Mouse (Mus musculus): ENCODE measurements around the gene Fcrlb. TPM values are rescaled to one million over a fixed set of nuclear protein-coding genes. Genes with fewer than 3 reads are reported as not detected.
"Not testable (repeated sequence)": the region's sequence is repeated elsewhere in the genome, so short reads cannot be mapped to it uniquely, and the experiment has no call there.

The Fcrlb gene
- 0.12 TPM in 1 of 2 replicates, not detected in the other for polyA plus RNA-seq (2015; fragmentation: Nextera tagmentation; extraction: Ambion mirVana)

GRCm38 (mm10) chr1:170912891-170913615, at the start of gene Fcrlb:
Gene Fcrlb, minus strand, starts transcription at chr1:170912941.
- 62% methylated on average over 5 of the region's 5 CpGs for WGBS
- Histone ChIP-seq H3K9ac (no peak within 1 kb of the TSS), H3K9me3 (replicated peaks) (no peaks in the 10 kb centered on the region), H3K4me1 (peaks cover 7% of the 10 kb centered on the region), H3K4me2 (replicated peaks) (no peak within 1 kb of the TSS), H3K4me3 (replicated peaks) (no peak within 1 kb of the TSS), H3K36me3 (no peaks in the 10 kb centered on the region), H3K27ac (replicated peaks) (no peak within 1 kb of the TSS), H3K27me3 (peaks cover 16% of the 10 kb centered on the region)
- no peak for ATAC-seq (ENCODE audit: insufficient number of reproducible peaks, low FRiP score, low TSS enrichment, low read depth)

- Histone ChIP-seq H3K27ac (replicated peaks) (no peak overlapping the region), H3K4me3 (replicated peaks) (no peak overlapping the region), H3K4me2 (replicated peaks) (no peak overlapping the region), H3K9ac (no peak overlapping the region), H3K36me3 (no peaks in the 10 kb centered on the region), H3K27me3 (no peaks in the 10 kb centered on the region), H3K9me3 (replicated peaks) (no peaks in the 10 kb centered on the region), H3K4me1 (no peaks in the 10 kb centered on the region)
- no peak for ATAC-seq (ENCODE audit: insufficient number of reproducible peaks, low FRiP score, low TSS enrichment, low read depth)
- 72% methylated on average over 2 of the region's 2 CpGs for WGBS
Measured at GRCm38 (mm10) chr1:170962301-170962700, 49.6 kb upstream of the Fcrlb start.

- no peaks in the 10 kb centered on the region for H3K4me1 ChIP-seq
- no peaks in the 10 kb centered on the region for H3K9me3 ChIP-seq (replicated peaks)
- 80% methylated on average over 6 of the region's 6 CpGs for WGBS
- H3K27me3 ChIP-seq = no peaks in the 10 kb centered on the region
- ATAC-seq (ENCODE audit: insufficient number of reproducible peaks, low FRiP score, low TSS enrichment, low read depth) = no peak
- H3K36me3 ChIP-seq = no peaks in the 10 kb centered on the region
- no peak overlapping the region for H3K4me3 ChIP-seq (replicated peaks)
- H3K4me2 ChIP-seq (replicated peaks) = no peak overlapping the region
- no peak overlapping the region for H3K27ac ChIP-seq (replicated peaks)
- no peak overlapping the region for H3K9ac ChIP-seq
Measured at GRCm38 (mm10) chr1:170961101-170961500, 48.4 kb upstream of the Fcrlb start.

GRCm38 (mm10) chr1:170959791-170960190, 47.0 kb upstream of the Fcrlb start:
- H3K4me3 ChIP-seq (replicated peaks) = no peak overlapping the region
- WGBS = 67% methylated on average over 2 of the region's 2 CpGs
- H3K27me3 ChIP-seq = no peaks in the 10 kb centered on the region
- no peaks in the 10 kb centered on the region for H3K36me3 ChIP-seq
- no peak overlapping the region for H3K4me2 ChIP-seq (replicated peaks)
- H3K4me1 ChIP-seq = no peaks in the 10 kb centered on the region
- H3K9ac ChIP-seq = no peak overlapping the region
- H3K27ac ChIP-seq (replicated peaks) = no peak overlapping the region
- ATAC-seq (ENCODE audit: insufficient number of reproducible peaks, low FRiP score, low TSS enrichment, low read depth) = no peak
- no peaks in the 10 kb centered on the region for H3K9me3 ChIP-seq (replicated peaks)

- no peak for ATAC-seq (ENCODE audit: insufficient number of reproducible peaks, low FRiP score, low TSS enrichment, low read depth)
- Histone ChIP-seq H3K36me3 (no peaks in the 10 kb centered on the region), H3K4me2 (replicated peaks) (no peak overlapping the region), H3K27me3 (no peaks in the 10 kb centered on the region), H3K4me3 (replicated peaks) (no peak overlapping the region), H3K27ac (replicated peaks) (no peak overlapping the region), H3K9me3 (replicated peaks) (no peaks in the 10 kb centered on the region), H3K9ac (no peak overlapping the region), H3K4me1 (no peaks in the 10 kb centered on the region)
- WGBS = 43% methylated on average over 3 of the region's 3 CpGs
Measured at GRCm38 (mm10) chr1:170958225-170958624, 45.5 kb upstream of the Fcrlb start.

GRCm38 (mm10) chr1:170953192-170953591, 40.5 kb upstream of the Fcrlb start:
- Histone ChIP-seq H3K4me3 (replicated peaks) (no peak overlapping the region), H3K36me3 (no peaks in the 10 kb centered on the region), H3K27ac (replicated peaks) (no peak overlapping the region), H3K9me3 (replicated peaks) (no peaks in the 10 kb centered on the region), H3K9ac (no peak overlapping the region), H3K4me1 (no peaks in the 10 kb centered on the region), H3K4me2 (replicated peaks) (no peak overlapping the region), H3K27me3 (no peaks in the 10 kb centered on the region)
- 79% methylated on average over 2 of the region's 2 CpGs for WGBS
- ATAC-seq (ENCODE audit: insufficient number of reproducible peaks, low FRiP score, low TSS enrichment, low read depth) = no peak

GRCm38 (mm10) chr1:170950772-170951171, 38.0 kb upstream of the Fcrlb start:
- Histone ChIP-seq H3K36me3 (no peaks in the 10 kb centered on the region), H3K4me1 (no peaks in the 10 kb centered on the region), H3K27me3 (no peaks in the 10 kb centered on the region), H3K27ac (replicated peaks) (no peak overlapping the region), H3K9ac (no peak overlapping the region), H3K9me3 (replicated peaks) (no peaks in the 10 kb centered on the region), H3K4me2 (replicated peaks) (no peak overlapping the region), H3K4me3 (replicated peaks) (no peak overlapping the region)
- WGBS = 35% methylated on average over 3 of the region's 3 CpGs
- ATAC-seq (ENCODE audit: insufficient number of reproducible peaks, low FRiP score, low TSS enrichment, low read depth) = no peak

GRCm38 (mm10) chr1:170944908-170945307, 32.2 kb upstream of the Fcrlb start:
- H3K4me1 ChIP-seq; H3K4me3 ChIP-seq (replicated peaks); H3K27ac ChIP-seq (replicated peaks); H3K36me3 ChIP-seq; H3K9ac ChIP-seq; ATAC-seq (ENCODE audit: insufficient number of reproducible peaks, low FRiP score, low TSS enrichment, low read depth); H3K9me3 ChIP-seq (replicated peaks); H3K27me3 ChIP-seq; H3K4me2 ChIP-seq (replicated peaks): not testable (repeated sequence)
- 95% methylated on average over 8 of the region's 9 CpGs for WGBS

- H3K27ac ChIP-seq (replicated peaks); H3K4me3 ChIP-seq (replicated peaks); ATAC-seq (ENCODE audit: insufficient number of reproducible peaks, low FRiP score, low TSS enrichment, low read depth); H3K27me3 ChIP-seq; H3K9ac ChIP-seq; H3K9me3 ChIP-seq (replicated peaks); H3K36me3 ChIP-seq; H3K4me1 ChIP-seq; H3K4me2 ChIP-seq (replicated peaks): not testable (repeated sequence)
- WGBS = 95% methylated on average over 9 of the region's 9 CpGs
Measured at GRCm38 (mm10) chr1:170944151-170944550, 31.4 kb upstream of the Fcrlb start.

GRCm38 (mm10) chr1:170939255-170939654, 26.5 kb upstream of the Fcrlb start:
- H3K27ac ChIP-seq (replicated peaks) = no peak overlapping the region
- no peak for ATAC-seq (ENCODE audit: insufficient number of reproducible peaks, low FRiP score, low TSS enrichment, low read depth)
- H3K4me3 ChIP-seq (replicated peaks) = no peak overlapping the region
- H3K36me3 ChIP-seq = no peaks in the 10 kb centered on the region
- no peak overlapping the region for H3K4me2 ChIP-seq (replicated peaks)
- H3K9ac ChIP-seq = no peak overlapping the region
- peaks cover 3% of the 10 kb centered on the region; the same call in 1 of the 2 replicates for H3K9me3 ChIP-seq (replicated peaks)
- no peaks in the 10 kb centered on the region for H3K4me1 ChIP-seq
- WGBS = 86% methylated on average over 12 of the region's 12 CpGs
- no peaks in the 10 kb centered on the region for H3K27me3 ChIP-seq

GRCm38 (mm10) chr1:170934383-170934782, 21.6 kb upstream of the Fcrlb start:
- 79% methylated on average over 2 of the region's 2 CpGs for WGBS
- H3K36me3 ChIP-seq = no peaks in the 10 kb centered on the region
- no peak overlapping the region for H3K4me2 ChIP-seq (replicated peaks)
- ATAC-seq (ENCODE audit: insufficient number of reproducible peaks, low FRiP score, low TSS enrichment, low read depth) = no peak
- no peaks in the 10 kb centered on the region for H3K9me3 ChIP-seq (replicated peaks)
- H3K9ac ChIP-seq = no peak overlapping the region
- no peaks in the 10 kb centered on the region for H3K27me3 ChIP-seq
- H3K4me3 ChIP-seq (replicated peaks) = no peak overlapping the region
- no peak overlapping the region for H3K27ac ChIP-seq (replicated peaks)
- H3K4me1 ChIP-seq = no peaks in the 10 kb centered on the region

- H3K9me3 ChIP-seq (replicated peaks) = no peaks in the 10 kb centered on the region
- no peak overlapping the region for H3K27ac ChIP-seq (replicated peaks)
- H3K4me1 ChIP-seq = no peaks in the 10 kb centered on the region
- no peak overlapping the region for H3K4me3 ChIP-seq (replicated peaks)
- 76% methylated on average over 1 of the region's 1 CpGs for WGBS
- ATAC-seq (ENCODE audit: insufficient number of reproducible peaks, low FRiP score, low TSS enrichment, low read depth) = no peak
- no peaks in the 10 kb centered on the region for H3K27me3 ChIP-seq
- no peaks in the 10 kb centered on the region for H3K36me3 ChIP-seq
- H3K4me2 ChIP-seq (replicated peaks) = no peak overlapping the region
- H3K9ac ChIP-seq = no peak overlapping the region
Measured at GRCm38 (mm10) chr1:170933940-170934339, 21.2 kb upstream of the Fcrlb start.
